Mouse (Mus musculus): ENCODE measurements around the gene Hcrt. TPM values are rescaled to one million over a fixed set of nuclear protein-coding genes. Genes with fewer than 3 reads are reported as not detected.

Hcrt gene
- polyA plus RNA-seq (2012; rRNA removed) = 0.28 TPM in 1 of 2 replicates, not detected in the other

DNA sequence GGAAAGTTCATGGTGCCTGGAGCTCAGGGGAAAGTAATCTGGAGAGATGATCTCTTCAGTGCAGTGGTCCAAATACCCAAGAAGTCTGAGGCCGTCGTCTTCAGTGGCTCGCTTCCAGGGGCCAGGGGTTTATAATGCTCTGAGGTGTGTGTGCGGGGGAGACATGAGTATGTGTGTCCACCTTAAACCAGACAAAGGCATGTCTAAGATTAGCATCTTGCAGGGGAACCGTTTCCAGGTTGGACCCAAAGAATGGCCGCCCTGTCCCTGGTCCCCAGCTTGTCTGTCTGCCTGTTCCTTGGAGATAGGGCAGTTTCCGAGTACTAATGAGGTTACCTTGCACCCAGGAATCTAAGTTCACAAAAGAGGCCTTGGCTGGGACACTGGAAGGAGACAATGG lies at the start of gene Hcrt:
Gene Hcrt (minus strand): TSS at position 101 of the 400 bp plus-strand sequence.

DNA sequence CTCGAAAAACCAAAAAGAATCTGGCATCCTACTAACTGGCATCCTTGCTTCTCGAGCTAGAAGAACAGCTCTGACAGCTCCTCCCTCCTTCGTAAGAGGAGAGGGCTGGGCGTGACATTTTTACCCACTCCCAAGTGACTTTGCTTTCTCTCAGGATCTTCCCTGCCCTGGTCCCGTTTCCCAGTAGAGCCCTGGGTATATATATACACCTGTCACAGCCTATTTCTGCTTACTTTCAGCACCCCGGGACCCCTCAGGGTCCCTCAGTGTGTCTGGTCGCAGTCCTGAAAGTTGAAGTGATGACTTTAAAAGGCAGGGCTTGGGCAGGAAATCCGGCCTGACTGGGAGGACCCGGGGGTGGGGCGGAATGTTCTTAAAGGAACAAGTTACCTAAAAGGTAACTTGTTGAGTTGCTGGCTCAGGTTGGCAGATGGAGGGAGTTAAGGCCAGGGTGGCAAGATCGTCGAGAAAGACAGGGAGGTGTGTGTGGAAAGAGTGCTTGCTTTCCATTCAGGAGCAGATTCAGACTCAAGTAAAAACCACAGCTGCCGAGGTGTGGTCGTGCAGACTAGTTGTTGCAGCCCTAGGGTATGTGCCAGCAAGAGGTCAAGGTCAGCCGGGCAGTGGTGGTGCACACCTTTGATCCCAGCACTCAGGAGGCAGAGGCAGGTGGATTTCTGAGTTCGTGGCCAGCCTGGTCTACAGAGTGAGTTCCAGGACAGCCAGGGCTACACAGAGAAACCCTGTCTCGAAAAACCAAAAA lies 8.1 kb upstream of the Hcrt start, which contains the start of gene Ghdc:
Gene Ghdc (minus strand): TSS at position 312 of the 763 bp plus-strand sequence.

DNA sequence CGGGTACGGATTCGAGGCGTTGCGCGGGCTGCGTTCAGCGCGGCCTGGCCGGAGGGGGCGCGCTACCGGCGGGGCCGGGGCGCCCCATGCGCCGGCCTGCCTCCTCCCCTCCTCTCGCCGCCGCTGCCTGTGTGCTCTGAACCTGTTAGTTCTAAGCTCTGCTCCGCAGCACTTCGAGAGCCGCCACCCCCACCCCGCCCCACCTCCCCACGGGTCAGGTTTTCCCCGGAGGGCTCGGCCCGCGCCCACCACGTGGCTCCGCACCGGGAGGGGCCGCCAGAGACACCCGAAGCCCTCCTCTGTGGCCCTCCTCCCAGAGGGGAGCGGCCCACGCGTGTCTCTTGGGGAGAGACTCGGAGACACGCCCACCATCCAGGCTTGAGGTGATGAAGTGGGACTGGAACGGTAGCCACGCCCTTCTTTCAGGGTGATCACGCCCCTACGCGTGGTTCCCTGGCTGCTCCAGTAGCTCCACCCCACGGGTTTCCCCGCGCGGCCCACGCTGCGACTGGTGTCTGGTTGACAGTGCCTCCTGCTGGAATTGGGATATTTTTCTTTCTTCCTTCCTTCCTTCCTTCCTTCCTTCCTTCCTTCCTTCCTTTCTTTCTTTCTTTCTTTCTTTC lies 3.0 kb downstream of the Hcrt start, which contains the start of gene Kcnh4:
Gene Kcnh4 (minus strand): TSS at position 332 of the 623 bp plus-strand sequence.

DNA sequence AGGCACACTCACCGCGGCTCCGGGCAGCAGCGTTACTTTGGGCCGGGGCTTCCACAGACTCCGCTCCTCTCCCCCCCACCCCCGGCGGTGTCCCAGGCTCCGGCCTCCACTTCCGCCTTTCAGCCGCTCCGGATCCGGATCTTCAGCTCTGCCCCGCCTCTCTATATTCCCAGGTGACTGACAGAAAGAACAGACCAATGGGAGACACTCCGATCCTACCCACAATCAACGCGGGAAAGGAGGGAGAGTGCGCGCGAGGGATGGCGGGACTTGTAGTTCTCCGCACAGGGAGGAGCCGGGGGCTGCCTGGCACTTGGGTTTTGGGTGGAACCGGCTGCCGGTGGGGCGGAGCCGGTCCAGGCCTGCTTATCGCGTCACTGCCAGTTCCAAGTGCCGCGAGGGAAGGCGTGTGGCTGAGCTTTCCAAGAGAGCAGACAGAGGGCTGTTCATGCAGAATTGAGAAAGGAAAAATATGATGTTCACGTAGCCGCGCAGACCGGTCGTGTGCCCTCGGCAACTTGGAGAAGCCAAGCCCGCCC lies 24.6 kb downstream of the Hcrt start, which contains the start of gene Rab5c:
Gene Rab5c (minus strand): TSS at position 150 of the 539 bp plus-strand sequence.

DNA sequence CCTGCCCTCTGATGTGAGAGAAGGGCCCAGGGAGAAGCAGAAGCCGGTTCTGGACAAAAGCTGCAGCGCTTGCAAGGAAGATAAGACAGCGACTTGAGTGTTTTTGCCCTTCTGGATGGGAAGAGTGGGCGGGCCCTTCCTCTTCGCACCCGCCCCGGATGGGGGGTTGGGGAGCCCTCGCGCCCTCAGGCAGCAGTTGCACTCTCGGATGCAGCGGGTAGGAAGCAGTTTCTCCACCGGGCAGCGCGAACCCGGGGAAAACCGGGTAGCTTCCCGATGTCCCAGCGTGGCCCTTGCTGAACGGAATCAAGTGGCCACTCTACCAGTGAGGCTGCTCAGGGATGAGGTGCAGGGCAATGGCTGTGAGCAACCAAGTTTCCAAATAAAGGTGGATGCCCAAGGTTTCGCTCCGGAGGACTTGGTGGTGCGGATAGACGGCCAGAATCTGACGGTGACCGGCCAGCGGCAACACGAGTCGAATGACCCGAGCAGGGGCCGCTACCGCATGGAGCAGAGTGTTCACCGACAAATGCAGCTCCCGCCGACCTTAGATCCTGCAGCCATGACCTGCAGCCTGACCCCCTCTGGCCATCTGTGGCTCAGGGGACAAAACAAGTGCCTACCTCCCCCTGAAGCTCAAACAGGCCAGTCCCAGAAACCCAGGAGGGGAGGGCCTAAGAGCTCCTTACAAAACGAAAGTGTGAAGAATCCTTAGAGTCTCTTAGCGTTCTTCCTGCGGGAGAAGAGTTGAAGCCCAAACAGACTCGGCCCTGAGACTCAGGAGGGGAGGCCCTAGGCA lies 48.8 kb downstream of the Hcrt start, which contains the start of gene Hspb9:
Gene Hspb9 (plus strand): TSS at position 116 of the 799 bp plus-strand sequence.

DNA sequence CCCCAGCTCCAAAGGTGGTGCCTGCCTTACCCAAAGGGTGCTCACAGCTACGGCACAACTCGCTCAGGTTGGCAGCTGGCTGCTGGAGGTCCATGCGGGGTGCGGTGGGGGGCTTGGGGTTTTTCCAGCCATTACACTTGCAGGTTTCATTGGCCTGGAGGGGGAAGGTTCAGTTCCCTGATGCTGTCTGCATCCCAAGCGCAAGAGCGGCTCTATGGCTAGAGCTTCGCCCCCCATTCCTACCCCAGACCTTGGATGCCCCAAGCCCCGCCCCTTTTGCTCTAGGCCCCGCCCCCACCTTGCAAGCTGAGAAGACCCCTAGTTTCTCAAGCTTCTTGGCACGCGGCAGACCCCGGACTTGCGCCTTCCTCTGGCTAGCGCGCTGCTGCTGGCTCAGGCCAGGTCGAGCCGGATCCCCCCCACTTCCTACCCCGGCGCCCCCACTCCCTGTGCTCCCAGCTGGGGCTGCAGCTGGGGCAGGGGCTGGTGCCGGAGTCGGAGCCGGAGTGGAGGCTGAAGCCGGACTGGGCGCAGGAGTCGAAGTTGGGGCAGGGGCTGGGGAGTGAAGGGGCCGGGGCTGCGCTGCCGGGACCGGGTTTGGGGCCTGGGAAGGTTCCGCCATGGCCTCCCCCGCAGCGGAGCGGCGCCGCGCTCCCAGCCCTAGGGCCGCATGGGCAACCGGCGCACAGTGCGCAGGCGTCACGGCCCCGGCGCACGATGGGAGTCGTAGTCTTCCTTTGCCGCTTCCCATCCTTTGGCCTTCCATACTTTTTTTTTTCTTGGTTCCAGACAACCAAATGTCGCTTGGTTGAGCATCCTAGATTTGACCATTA lies 50.7 kb downstream of the Hcrt start, which contains the start of gene Kat2a:
Gene Kat2a (minus strand): TSS at position 683 of the 833 bp plus-strand sequence.

Other genes starting within 250 kb of the Hcrt start
- 174 and 188 TPM in 2 replicates for gene Acly, start 234.9 kb downstream of the Hcrt start, polyA plus RNA-seq (2012; rRNA removed)
- gene Ttc25, start 217.3 kb downstream of the Hcrt start, polyA plus RNA-seq (2012; rRNA removed) = 1.1 and 1.6 TPM in 2 replicates
- gene Cnp, start 188.0 kb downstream of the Hcrt start, polyA plus RNA-seq (2012; rRNA removed) = 10.0 and 14.6 TPM in 2 replicates
- 67.2 and 77.8 TPM in 2 replicates for gene Nkiras2, start 143.7 kb downstream of the Hcrt start, polyA plus RNA-seq (2012; rRNA removed)
- 267 and 311 TPM in 2 replicates for gene Dnajc7, start 142.8 kb downstream of the Hcrt start, polyA plus RNA-seq (2012; rRNA removed)
- gene Zfp385c, start 70.5 kb downstream of the Hcrt start, polyA plus RNA-seq (2012; rRNA removed) = 0.35 and 0.65 TPM in 2 replicates
- gene Dhx58, start 58.7 kb downstream of the Hcrt start, polyA plus RNA-seq (2012; rRNA removed) = 3.2 and 3.3 TPM in 2 replicates
- 49.7 and 54.3 TPM in 2 replicates for gene Kat2a, start 50.5 kb downstream of the Hcrt start, polyA plus RNA-seq (2012; rRNA removed)
- gene Hspb9, start 49.1 kb downstream of the Hcrt start, polyA plus RNA-seq (2012; rRNA removed) = 0.21 TPM in 1 of 2 replicates, not detected in the other
- 91.1 and 137 TPM in 2 replicates for gene Rab5c, start 24.7 kb downstream of the Hcrt start, polyA plus RNA-seq (2012; rRNA removed)
- 6.4 and 7.2 TPM in 2 replicates for gene Kcnh4, start 3.0 kb downstream of the Hcrt start, polyA plus RNA-seq (2012; rRNA removed)
- gene Ghdc, start 8.0 kb upstream of the Hcrt start, polyA plus RNA-seq (2012; rRNA removed) = 5.8 and 6.6 TPM in 2 replicates
- 12.9 and 15.9 TPM in 2 replicates for gene Stat5b, start 87.8 kb upstream of the Hcrt start, polyA plus RNA-seq (2012; rRNA removed)
- 2.1 and 3.3 TPM in 2 replicates for gene Stat5a, start 96.4 kb upstream of the Hcrt start, polyA plus RNA-seq (2012; rRNA removed)
- 20.9 and 23.6 TPM in 2 replicates for gene Stat3, start 176.6 kb upstream of the Hcrt start, polyA plus RNA-seq (2012; rRNA removed)
- 20.2 and 40.3 TPM in 2 replicates for gene Cavin1, start 208.0 kb upstream of the Hcrt start, polyA plus RNA-seq (2012; rRNA removed)
- gene Atp6v0a1, start 246.5 kb upstream of the Hcrt start, polyA plus RNA-seq (2012; rRNA removed) = 75.1 and 97.4 TPM in 2 replicates

Measured in central nervous system, embryonic 11.5 days (tissue).